ENCODE assay signal across 40 mouse cellular contexts in genomic region chr9:54915576-54915975, GRCm38 (mm10). TPM values are rescaled to one million over a fixed set of nuclear protein-coding genes. Genes with fewer than 3 reads are reported as not detected.
"Had no signal": no experiment of that assay in that cellular context is flagged by ENCODE, and none has a peak within 500 bp of the region (broad histone marks: within the 10 kb centered on the region; RNA-seq: fewer than 3 reads in every experiment).

No protein-coding gene starts in this region.

- H3K9ac ChIP-seq: heart, embryonic 12.5 days; heart, embryonic 13.5 days; heart, embryonic 15.5 days; hindbrain, embryonic 12.5 days; hindbrain, embryonic 13.5 days; hindbrain, embryonic 14.5 days; hindbrain, embryonic 15.5 days; intestine, embryonic 15.5 days; kidney, embryonic 15.5 days had no signal

- ATAC-seq: hindbrain, embryonic 16.5 days; hindbrain, postnatal 0 days; inflammation-experienced regulatory T-cells, adult 6 months; intestine, embryonic 15.5 days; intestine, embryonic 16.5 days; intestine, postnatal 0 days had no signal

- H3K4me3 ChIP-seq: heart, embryonic 10.5 days; heart, embryonic 12.5 days; heart, embryonic 13.5 days; heart, embryonic 15.5 days; hindbrain, embryonic 12.5 days; hindbrain, embryonic 13.5 days; hindbrain, embryonic 15.5 days; intestine, embryonic 15.5 days; kidney, embryonic 15.5 days; layer of hippocampus, adult 2 months had no signal

- H3K9me3 ChIP-seq: heart, embryonic 13.5 days; heart, embryonic 15.5 days; hindbrain, embryonic 10.5 days; hindbrain, embryonic 12.5 days; hindbrain, embryonic 13.5 days; hindbrain, embryonic 15.5 days; intestine, embryonic 15.5 days; kidney, embryonic 15.5 days had no signal

- H3K4me1 ChIP-seq: heart, embryonic 10.5 days; intestine, embryonic 15.5 days had no signal

- H3K27ac ChIP-seq: heart, embryonic 10.5 days; heart, embryonic 13.5 days; heart, embryonic 15.5 days; hindbrain, embryonic 10.5 days; hindbrain, embryonic 12.5 days; hindbrain, embryonic 13.5 days; hindbrain, embryonic 14.5 days; hindbrain, embryonic 15.5 days; hindbrain, postnatal 0 days; intestine, embryonic 15.5 days; kidney, embryonic 15.5 days; kidney, postnatal 0 days; layer of hippocampus, adult 2 months had no signal

- DNase-seq: heart, postnatal 14 days; heart, postnatal 36 days; heart, postnatal 4 days; kidney, adult 11 months; kidney, adult 18-20 months; kidney, adult 2 months; kidney, adult 8-10 months; kidney, postnatal 10 days; kidney, postnatal 14 days; kidney, postnatal 25 days; kidney, postnatal 36 days; kidney, postnatal 4 days; layer of hippocampus, adult 9-11 months; layer of hippocampus, postnatal 36 days had no signal

- H3K36me3 ChIP-seq: intestine, embryonic 15.5 days had no signal

- H3K4me2 ChIP-seq: heart, embryonic 11.5 days; heart, embryonic 12.5 days; heart, embryonic 13.5 days; heart, embryonic 15.5 days; hindbrain, embryonic 12.5 days; hindbrain, embryonic 13.5 days; hindbrain, embryonic 14.5 days; hindbrain, embryonic 15.5 days; intestine, embryonic 15.5 days; kidney, embryonic 15.5 days had no signal

- H3K27me3 ChIP-seq: heart, embryonic 12.5 days; heart, embryonic 13.5 days; heart, embryonic 15.5 days; hindbrain, embryonic 12.5 days; hindbrain, embryonic 13.5 days; hindbrain, embryonic 15.5 days; intestine, embryonic 15.5 days; kidney, embryonic 15.5 days had no signal

RNA-seq across cellular contexts. Expression of gene AY074887, which starts 35.2 kb away (rescaled TPM):
- total RNA-seq: heart, postnatal 10 days; heart, postnatal 14 days; heart, postnatal 25 days; heart, postnatal 36 days; heart, postnatal 4 days; hindbrain, postnatal 0 days; layer of hippocampus, adult 18-20 months; layer of hippocampus, adult 2 months; layer of hippocampus, postnatal 14 days; layer of hippocampus, postnatal 25 days; left cerebral cortex, adult 18-20 months had no signal
- polyA plus RNA-seq: kidney, adult 2 months; large intestine, adult 2 months had no signal
